Mouse (Mus musculus) midbrain, postnatal 0 days (tissue): ENCODE measurements at regions not wholly inside any gene's neighbourhood (a gene's known extent, or its start where the extent isn't known, plus 50 kb on each side); places are given as distances from the start of the nearest gene placed in this dataset.
A peak's percentile ranks its signal among the peaks of the same experiment; 100 is the strongest.

Experiments used
- ATAC-seq: fragments of 200-750 bp; cut with Nextera tagmentation; 2 replicates; pipeline ENCODE4 v1.8.0; 2017; ENCODE audit warnings: moderate number of reproducible peaks, mild to moderate bottlenecking, moderate TSS enrichment, moderate library complexity; ENCODE audit not compliant: low FRiP score
- DNase-seq: peaks from one replicate; pipeline ENCODE4 v3.0.0-alpha.2; 2015; ENCODE audit warnings: low spot score
- H3K27ac ChIP-seq: fragments of 300-500 bp; sonication (generic); 2 replicates; pipeline ENCODE4 v1.5.1; 2014; ENCODE audit warnings: low read depth, mild to moderate bottlenecking, low read length, mixed read lengths
- H3K27me3 ChIP-seq: fragments of 300-500 bp; sonication (generic); 2 replicates; pipeline ENCODE4 v1.6.1; 2014; ENCODE audit warnings: low read length, control low read depth, mixed read lengths; ENCODE audit not compliant: insufficient read depth
- H3K36me3 ChIP-seq: fragments of 300-500 bp; sonication (generic); 2 replicates; pipeline ENCODE4 v1.6.1; 2014; ENCODE audit warnings: low read length, control low read depth, mixed read lengths; ENCODE audit not compliant: insufficient read depth
- H3K4me1 ChIP-seq: fragments of 300-500 bp; sonication (generic); 2 replicates; pipeline ENCODE4 v1.6.1; 2014; ENCODE audit warnings: mild to moderate bottlenecking, control low read depth, antibody characterized with exemption, low read length, mixed read lengths; ENCODE audit not compliant: insufficient read depth
- H3K4me2 ChIP-seq: fragments of 300-500 bp; sonication (generic); 2 replicates; pipeline ENCODE4 v1.6.1; 2014; ENCODE audit warnings: low read depth, mild to moderate bottlenecking, low read length, mixed read lengths; ENCODE audit not compliant: poor library complexity, severe bottlenecking
- H3K4me3 ChIP-seq: fragments of 300-500 bp; sonication (generic); 2 replicates; pipeline ENCODE4 v1.5.1; 2014; ENCODE audit warnings: low read depth, mild to moderate bottlenecking, low read length, moderate library complexity
- H3K9ac ChIP-seq: fragments of 300-500 bp; sonication (generic); replicated peaks from 2 replicates; pipeline ENCODE4 v1.6.1; 2014; ENCODE audit warnings: mild to moderate bottlenecking, low read length, moderate library complexity, mixed read lengths; ENCODE audit not compliant: poor library complexity, severe bottlenecking
- H3K9me3 ChIP-seq: fragments of 300-500 bp; sonication (generic); 2 replicates; pipeline ENCODE4 v1.6.1; 2016; ENCODE audit warnings: low read length, control low read depth
- CTCF ChIP-seq: IDR thresholded peaks from 2 replicates; pipeline ENCODE4 v1.5.1; 2016; ENCODE audit warnings: antibody characterized with exemption, mild to moderate bottlenecking
- WGBS: fragments of 180-500 bp; shearing (Covaris S2); extraction: QIAGEN DNeasy Blood & Tissue Kit; methylation state at CpG from one replicate; pipeline ENCODE4 v1.1.7; 2014; 5-methylcytosine and 5-hydroxymethylcytosine counted together

- no peak for TF ChIP-seq CTCF
- Histone ChIP-seq H3K9me3 (no peaks in the 10 kb centered on the region), H3K27me3 (no peaks in the 10 kb centered on the region), H3K4me3 (no peak overlapping the region), H3K9ac (no peak overlapping the region), H3K27ac (no peak overlapping the region), H3K36me3 (no peaks in the 10 kb centered on the region), H3K4me1 (no peaks in the 10 kb centered on the region), H3K4me2 (no peak overlapping the region)
- WGBS = 70% methylated on average over 2 of the region's 2 CpGs
- ATAC-seq (no peak), DNase-seq (no peak)
Measured at GRCm38 (mm10) chr19:21941720-21942119, 163.6 kb downstream of the Cemip2 start.

- ATAC-seq (no peak), DNase-seq (no peak)
- TF ChIP-seq CTCF = no peak
- no peaks in the 10 kb centered on the region for H3K36me3 ChIP-seq
- no peak overlapping the region for H3K4me3 ChIP-seq
- no peaks in the 10 kb centered on the region for H3K4me1 ChIP-seq
- WGBS = 64% methylated on average over 11 of the region's 11 CpGs
- no peaks in the 10 kb centered on the region for H3K9me3 ChIP-seq
- H3K9ac ChIP-seq = no peak overlapping the region
- H3K27ac ChIP-seq = no peak overlapping the region
- H3K4me2 ChIP-seq = peak overlapping the region; percentile 28
- no peaks in the 10 kb centered on the region for H3K27me3 ChIP-seq
Measured at GRCm38 (mm10) chr19:21942286-21942685, 164.1 kb downstream of the Cemip2 start.

GRCm38 (mm10) chr19:21943407-21943806 lies 165.3 kb downstream of the Cemip2 start:
- DNase-seq = no peak
- no peak for ATAC-seq

GRCm38 (mm10) chr19:21946262-21946922 lies 168.2 kb downstream of the Cemip2 start:
- no peak for TF ChIP-seq CTCF
- WGBS = 68% methylated on average over 5 of the region's 5 CpGs
- no peak for ATAC-seq

More at GRCm38 (mm10) chr19:21943407-21943806, 165.3 kb downstream of the Cemip2 start:
- no peak overlapping the region for H3K27ac ChIP-seq
- H3K9ac ChIP-seq = no peak overlapping the region
- peak; percentile 36 for TF ChIP-seq CTCF
- 63% methylated on average over 4 of the region's 4 CpGs for WGBS
- H3K4me3 ChIP-seq = no peak overlapping the region
- no peaks in the 10 kb centered on the region for H3K36me3 ChIP-seq
- H3K9me3 ChIP-seq = no peaks in the 10 kb centered on the region
- no peaks in the 10 kb centered on the region for H3K4me1 ChIP-seq
- H3K27me3 ChIP-seq = no peaks in the 10 kb centered on the region
- no peak overlapping the region for H3K4me2 ChIP-seq

GRCm38 (mm10) chr19:21948030-21948429 lies 169.9 kb downstream of the Cemip2 start:
- H3K9ac ChIP-seq = no peak overlapping the region
- H3K27me3 ChIP-seq = no peaks in the 10 kb centered on the region
- DNase-seq (no peak), ATAC-seq (no peak)
- H3K4me1 ChIP-seq = no peaks in the 10 kb centered on the region
- WGBS = 91% methylated on average over 2 of the region's 2 CpGs
- H3K4me2 ChIP-seq = no peak overlapping the region
- no peaks in the 10 kb centered on the region for H3K36me3 ChIP-seq
- no peak for TF ChIP-seq CTCF
- no peak overlapping the region for H3K27ac ChIP-seq
- no peaks in the 10 kb centered on the region for H3K9me3 ChIP-seq
- H3K4me3 ChIP-seq = no peak overlapping the region

More at GRCm38 (mm10) chr19:21946262-21946922, 168.2 kb downstream of the Cemip2 start:
- DNase-seq = no peak
- H3K27ac ChIP-seq = no peak overlapping the region
- no peaks in the 10 kb centered on the region for H3K9me3 ChIP-seq
- no peak overlapping the region for H3K9ac ChIP-seq
- H3K4me2 ChIP-seq = no peak overlapping the region
- H3K4me1 ChIP-seq = no peaks in the 10 kb centered on the region
- no peak overlapping the region for H3K4me3 ChIP-seq
- H3K36me3 ChIP-seq = no peaks in the 10 kb centered on the region
- no peaks in the 10 kb centered on the region for H3K27me3 ChIP-seq

- H3K36me3 ChIP-seq = no peaks in the 10 kb centered on the region
- no peak overlapping the region for H3K4me2 ChIP-seq
- no peak for ATAC-seq
- DNase-seq = no peak
- H3K27ac ChIP-seq = no peak overlapping the region
- H3K27me3 ChIP-seq = no peaks in the 10 kb centered on the region
- H3K9ac ChIP-seq = no peak overlapping the region
- no peak overlapping the region for H3K4me3 ChIP-seq
- no peaks in the 10 kb centered on the region for H3K4me1 ChIP-seq
- 97% methylated on average over 2 of the region's 2 CpGs for WGBS
- no peaks in the 10 kb centered on the region for H3K9me3 ChIP-seq
- TF ChIP-seq CTCF = no peak
Measured at GRCm38 (mm10) chr19:21962635-21963034, 176.2 kb upstream of the Trpm3 start.
